Mouse (Mus musculus): ENCODE measurements at regions not wholly inside any gene's neighbourhood (a gene's known extent, or its start where the extent isn't known, plus 50 kb on each side); places are given as distances from the start of the nearest gene placed in this dataset.

GRCm38 (mm10) chr5:119553469-119553868, 117.0 kb upstream of the Tbx3 start:
- Histone ChIP-seq H3K4me3 (ENCODE audit: control insufficient read depth in 1 of 2, insufficient read depth in 1 of 2, low read depth in 2 of 2, low read length in 2 of 2) (no peak overlapping the region), H3K4me1 (ENCODE audit: control insufficient read depth in 1 of 2, insufficient read depth in 2 of 2, low read length in 2 of 2) (no peaks in the 10 kb centered on the region), H3K36me3 (ENCODE audit: control insufficient read depth in 1 of 2, insufficient read depth in 2 of 2, low read length in 2 of 2) (no peaks in the 10 kb centered on the region), H3K27ac (ENCODE audit: control insufficient read depth, low read depth, low read length) (no peak overlapping the region), H3K79me2 (ENCODE audit: control insufficient read depth, insufficient read depth, low read length, poor library complexity) (no peaks in the 10 kb centered on the region), H3K27me3 (ENCODE audit: control insufficient read depth in 1 of 2, insufficient read depth in 2 of 2, low read length in 2 of 2) (no peaks in the 10 kb centered on the region), H3K9ac (ENCODE audit: control insufficient read depth, low read depth, low read length, poor library complexity, severe bottlenecking) (no peak overlapping the region), H3K9me3 (replicated peaks; ENCODE audit: insufficient read depth, low read length) (no peaks in the 10 kb centered on the region)
- TF ChIP-seq EP300 (IDR thresholded peaks at IDR 0.05; ENCODE audit: low read depth in 1 of 2, low read length in 2 of 2), result no peak
- no peak for TF ChIP-seq TAL1 (IDR thresholded peaks at IDR 0.05; ENCODE audit: low read length)
- no peak for TF ChIP-seq ELF1 (IDR thresholded peaks at IDR 0.05; ENCODE audit: low read depth, low read length)
- no peak for DNase-seq (ENCODE audit: low read depth, low spot score)

DNA sequence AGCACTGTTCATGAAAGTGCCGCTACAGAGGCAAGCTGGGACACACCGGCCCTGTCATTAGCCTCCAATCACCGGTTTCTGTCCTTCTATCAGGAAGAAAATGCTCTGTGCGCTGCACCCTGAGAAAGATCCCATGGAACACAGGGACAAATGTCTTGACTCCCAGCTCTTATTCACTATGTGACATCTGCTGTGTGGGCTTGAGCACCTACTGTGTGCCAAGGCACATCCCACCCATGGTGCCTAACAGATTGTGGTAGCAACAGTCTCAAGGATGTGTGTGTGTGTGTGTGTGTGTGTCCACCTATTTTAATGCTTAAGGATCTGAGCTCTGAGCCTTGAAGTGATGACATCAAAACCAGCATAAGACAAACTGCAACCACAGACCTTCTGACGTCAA, 113.4 kb upstream of the Tbx3 start:
- H3K9me3 ChIP-seq (replicated peaks; ENCODE audit: insufficient read depth, low read length), result no peaks in the 10 kb centered on the region
- no peaks in the 10 kb centered on the region for H3K27me3 ChIP-seq (ENCODE audit: control insufficient read depth in 1 of 2, insufficient read depth in 2 of 2, low read length in 2 of 2)
- no peaks in the 10 kb centered on the region for H3K36me3 ChIP-seq (ENCODE audit: control insufficient read depth in 1 of 2, insufficient read depth in 2 of 2, low read length in 2 of 2)
- H3K79me2 ChIP-seq (ENCODE audit: control insufficient read depth, insufficient read depth, low read length, poor library complexity), result no peaks in the 10 kb centered on the region
- TF ChIP-seq POLR2AphosphoS5 (IDR thresholded peaks at IDR 0.05; ENCODE audit: borderline replicate concordance, low read depth, low read length), result no peak
- no peak for TF ChIP-seq ZMIZ1 (IDR thresholded peaks at IDR 0.05; ENCODE audit: low read depth, low read length)
- no peak for TF ChIP-seq MYC (IDR thresholded peaks at IDR 0.05; ENCODE audit: low read depth, low read length)
- no peak for TF ChIP-seq SIN3A (IDR thresholded peaks at IDR 0.05; ENCODE audit: low read length)
- TF ChIP-seq MEF2A (IDR thresholded peaks at IDR 0.05; ENCODE audit: extremely low read depth, insufficient replicate concordance, low read depth, low read length, poor library complexity, severe bottlenecking), result no peak
- H3K4me1 ChIP-seq (ENCODE audit: control insufficient read depth in 1 of 2, insufficient read depth in 2 of 2, low read length in 2 of 2), result no peaks in the 10 kb centered on the region
- H3K4me3 ChIP-seq (ENCODE audit: control insufficient read depth in 1 of 2, insufficient read depth in 1 of 2, low read depth in 2 of 2, low read length in 2 of 2), result no peak overlapping the region
- H3K27ac ChIP-seq (ENCODE audit: control insufficient read depth, low read depth, low read length), result no peak overlapping the region
- H3K9ac ChIP-seq (ENCODE audit: control insufficient read depth, low read depth, low read length, poor library complexity, severe bottlenecking), result no peak overlapping the region
- no peak for DNase-seq (ENCODE audit: low read depth, low spot score)

DNA sequence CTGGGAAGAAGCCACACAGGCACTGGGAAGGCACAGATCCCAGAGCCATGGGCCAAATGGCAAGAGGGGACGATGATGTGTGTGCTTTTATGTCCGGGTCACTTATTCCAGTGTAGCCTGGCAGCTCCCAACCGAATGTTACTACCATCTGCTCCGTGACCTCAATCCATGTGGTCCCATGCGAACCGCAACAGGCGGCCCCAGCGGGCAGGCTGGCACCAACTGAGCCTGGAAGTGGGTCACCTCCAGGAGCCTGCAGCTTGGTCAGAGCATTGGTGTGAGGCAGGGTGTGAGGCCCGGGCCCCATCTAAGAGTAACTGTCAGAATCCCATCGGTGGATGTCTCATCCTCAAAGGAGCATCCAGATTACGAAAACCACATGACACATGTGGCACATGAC, 110.8 kb upstream of the Tbx3 start:
- no peak overlapping the region for H3K9ac ChIP-seq (ENCODE audit: control insufficient read depth, low read depth, low read length, poor library complexity, severe bottlenecking)
- no peaks in the 10 kb centered on the region for H3K4me1 ChIP-seq (ENCODE audit: control insufficient read depth in 1 of 2, insufficient read depth in 2 of 2, low read length in 2 of 2)
- no peak for DNase-seq (ENCODE audit: low read depth, low spot score)
- no peaks in the 10 kb centered on the region for H3K27me3 ChIP-seq (ENCODE audit: control insufficient read depth in 1 of 2, insufficient read depth in 2 of 2, low read length in 2 of 2)
- H3K4me3 ChIP-seq (ENCODE audit: control insufficient read depth in 1 of 2, insufficient read depth in 1 of 2, low read depth in 2 of 2, low read length in 2 of 2), result no peak overlapping the region
- H3K9me3 ChIP-seq (replicated peaks; ENCODE audit: insufficient read depth, low read length), result no peaks in the 10 kb centered on the region
- no peak overlapping the region for H3K27ac ChIP-seq (ENCODE audit: control insufficient read depth, low read depth, low read length)
- no peak for TF ChIP-seq CHD1 (IDR thresholded peaks at IDR 0.05; ENCODE audit: low read depth, low read length)
- no peak for TF ChIP-seq TAL1 (IDR thresholded peaks at IDR 0.05; ENCODE audit: low read length)
- no peak for TF ChIP-seq KAT2A (conservative IDR thresholded peaks at IDR 0.05; ENCODE audit: low read depth, low read length)
- no peak for TF ChIP-seq GABPA (IDR thresholded peaks at IDR 0.05; ENCODE audit: low read depth, low read length)
- TF ChIP-seq NRF1 (IDR thresholded peaks at IDR 0.05; ENCODE audit: insufficient read depth, low read depth, low read length, poor library complexity, severe bottlenecking), result no peak
- TF ChIP-seq POLR2AphosphoS5 (IDR thresholded peaks at IDR 0.05; ENCODE audit: borderline replicate concordance, low read depth, low read length), result no peak
- TF ChIP-seq RAD21 (IDR thresholded peaks at IDR 0.05; ENCODE audit: low read depth, low read length), result no peak
- no peak for TF ChIP-seq CHD2 (IDR thresholded peaks at IDR 0.05; ENCODE audit: low read length)
- no peak for TF ChIP-seq MAFK (IDR thresholded peaks at IDR 0.05; ENCODE audit: borderline replicate concordance, low read depth, low read length)
- TF ChIP-seq TCF12 (IDR thresholded peaks at IDR 0.05; ENCODE audit: low read depth, low read length), result no peak
- TF ChIP-seq BHLHE40 (IDR thresholded peaks at IDR 0.05; ENCODE audit: borderline replicate concordance, low read depth, low read length), result no peak
- TF ChIP-seq USF2 (IDR thresholded peaks at IDR 0.05; ENCODE audit: borderline replicate concordance in 1 of 2, insufficient read depth in 1 of 2, low read depth in 1 of 2, low read length in 2 of 2), result no peak
- TF ChIP-seq ETS1 (IDR thresholded peaks at IDR 0.05; ENCODE audit: low read depth, low read length), result no peak
- no peak for TF ChIP-seq MYC (IDR thresholded peaks at IDR 0.05; ENCODE audit: low read depth, low read length)
- no peak for TF ChIP-seq HCFC1 (IDR thresholded peaks at IDR 0.05; ENCODE audit: low read depth, low read length)
- no peak for TF ChIP-seq SMC3 (IDR thresholded peaks at IDR 0.05; ENCODE audit: low read depth, low read length)
- TF ChIP-seq MAX (IDR thresholded peaks at IDR 0.05; ENCODE audit: low read length), result no peak
- no peak for TF ChIP-seq MYB (IDR thresholded peaks at IDR 0.05; ENCODE audit: low read depth, low read length)
- H3K36me3 ChIP-seq (ENCODE audit: control insufficient read depth in 1 of 2, insufficient read depth in 2 of 2, low read length in 2 of 2), result no peaks in the 10 kb centered on the region
- no peaks in the 10 kb centered on the region for H3K79me2 ChIP-seq (ENCODE audit: control insufficient read depth, insufficient read depth, low read length, poor library complexity)
